In genomic region chr13:9276856-9277620, GRCm38 (mm10) we compare ENCODE assay signal across 8 mouse cellular contexts. TPM values are rescaled to one million over a fixed set of nuclear protein-coding genes. Genes with fewer than 3 reads are reported as not detected.
DNase-seq lines count a peak whose midpoint lies in the region; ATAC-seq and TF ChIP-seq lines count a peak whose summit lies in the region.

No protein-coding gene starts in this region.

- no peaks in the 10 kb centered on the region for H3K36me3 ChIP-seq in E14TG2a.4 (ENCODE audit: insufficient read depth, low read length)
- no peaks in the 10 kb centered on the region for H3K36me3 ChIP-seq in forebrain, embryonic 11.5 days (ENCODE audit: control insufficient read depth, insufficient read depth, low read length)
- no peaks in the 10 kb centered on the region for H3K36me3 ChIP-seq in heart, embryonic 16.5 days (ENCODE audit: control insufficient read depth, insufficient read depth)
- H3K36me3 ChIP-seq in lung, postnatal 0 days (ENCODE audit: insufficient read depth, low read length): no peaks in the 10 kb centered on the region

- DNase-seq in forebrain, embryonic 11.5 days (ENCODE audit: low spot score): peak; percentile 85
- DNase-seq in layer of hippocampus, postnatal 10 days (ENCODE audit: low spot score in 2 of 2): peak; percentile 63 to 71
- DNase-seq in lung, postnatal 0 days (ENCODE audit: low spot score): peak; percentile 35
- DNase-seq in ovary, postnatal 36 days (ENCODE audit: low spot score): peak; percentile 63
- peak; percentile 54 for DNase-seq in urinary bladder, postnatal 25 days (ENCODE audit: low spot score)

- peak overlapping the region; percentile 88 for H3K4me3 ChIP-seq in E14TG2a.4 (replicated peaks; ENCODE audit: low read length)
- peak overlapping the region; percentile 67 for H3K4me3 ChIP-seq in bone marrow, adult 2 months (replicated peaks; ENCODE audit: control insufficient read depth, low read depth, low read length)
- H3K4me3 ChIP-seq in forebrain, embryonic 11.5 days (ENCODE audit: low read depth, low read length): peak overlapping the region; percentile 84
- peak overlapping the region; percentile 96 for H3K4me3 ChIP-seq in heart, embryonic 16.5 days (ENCODE audit: low read length)
- peak overlapping the region; percentile 91 for H3K4me3 ChIP-seq in lung, postnatal 0 days (ENCODE audit: low read depth, low read length)

- peaks cover 25% of the 10 kb centered on the region for H3K27me3 ChIP-seq in E14TG2a.4 (ENCODE audit: insufficient read depth, low read length)
- H3K27me3 ChIP-seq in forebrain, embryonic 11.5 days (ENCODE audit: control insufficient read depth, insufficient read depth, low read length): no peaks in the 10 kb centered on the region
- H3K27me3 ChIP-seq in heart, embryonic 16.5 days (ENCODE audit: control insufficient read depth, insufficient read depth, low read length): no peaks in the 10 kb centered on the region
- no peaks in the 10 kb centered on the region for H3K27me3 ChIP-seq in lung, postnatal 0 days (replicated peaks; ENCODE audit: insufficient read depth, low read length)

- ATAC-seq in forebrain, embryonic 11.5 days (replicated peaks; ENCODE audit: low FRiP score): peak; percentile 82
- peak; percentile 78 for ATAC-seq in heart, embryonic 16.5 days (replicated peaks; ENCODE audit: extremely low read depth, insufficient read depth, low FRiP score)
- peak; percentile 65 for ATAC-seq in lung, postnatal 0 days

- peak overlapping the region; percentile 76 for H3K4me2 ChIP-seq in forebrain, embryonic 11.5 days (ENCODE audit: low read depth, low read length, severe bottlenecking)
- H3K4me2 ChIP-seq in heart, embryonic 16.5 days (ENCODE audit: low read depth, low read length): peak overlapping the region; percentile 90
- peak overlapping the region; percentile 83 for H3K4me2 ChIP-seq in lung, postnatal 0 days (replicated peaks; ENCODE audit: low read depth, low read length)

- WGBS in bone marrow, adult 2 months: under 1% methylated on average over 71 of the region's 75 CpGs
- 0% methylated on average over 28 of the region's 75 CpGs for WGBS in forebrain, embryonic 11.5 days
- under 1% methylated on average over 66 of the region's 75 CpGs for WGBS in heart, embryonic 16.5 days
- 3% methylated on average over 30 of the region's 75 CpGs for WGBS in lung, postnatal 0 days

- peaks cover 17% of the 10 kb centered on the region for H3K4me1 ChIP-seq in E14TG2a.4 (replicated peaks; ENCODE audit: low read depth, low read length)
- H3K4me1 ChIP-seq in bone marrow, adult 2 months (ENCODE audit: control insufficient read depth, insufficient read depth, low read length): no peaks in the 10 kb centered on the region
- peaks cover 2% of the 10 kb centered on the region; the same call in 1 of the 2 replicates for H3K4me1 ChIP-seq in forebrain, embryonic 11.5 days (replicated peaks; ENCODE audit: control insufficient read depth, insufficient read depth, low read length)
- H3K4me1 ChIP-seq in heart, embryonic 16.5 days (ENCODE audit: control insufficient read depth, insufficient read depth, low read length): peaks cover 19% of the 10 kb centered on the region
- peaks cover 8% of the 10 kb centered on the region; the same call in 1 of the 2 replicates for H3K4me1 ChIP-seq in lung, postnatal 0 days (ENCODE audit: insufficient read depth, low read depth, low read length)

- no peaks in the 10 kb centered on the region for H3K9me3 ChIP-seq in E14TG2a.4 (ENCODE audit: low read length)
- no peaks in the 10 kb centered on the region for H3K9me3 ChIP-seq in forebrain, embryonic 11.5 days (ENCODE audit: control insufficient read depth, low read length)
- H3K9me3 ChIP-seq in heart, embryonic 16.5 days (replicated peaks; ENCODE audit: control insufficient read depth, low read length): no peaks in the 10 kb centered on the region
- H3K9me3 ChIP-seq in lung, postnatal 0 days (ENCODE audit: low read length): no peaks in the 10 kb centered on the region

- no peak for TF ChIP-seq CTCF in E14TG2a.4 (conservative IDR thresholded peaks at IDR 0.05; ENCODE audit: low read length)
- no peak for TF ChIP-seq CTCF in bone marrow, adult 2 months (IDR thresholded peaks at IDR 0.05; ENCODE audit: control insufficient read depth, insufficient read depth, low read length)
- no peak for TF ChIP-seq CTCF in lung, postnatal 0 days (IDR thresholded peaks at IDR 0.05)

- H3K9ac ChIP-seq in forebrain, embryonic 11.5 days (ENCODE audit: low read length): peak overlapping the region; percentile 95
- peak overlapping the region; percentile 99 for H3K9ac ChIP-seq in heart, embryonic 16.5 days (ENCODE audit: low read length)
- peak overlapping the region; percentile 67 for H3K9ac ChIP-seq in lung, postnatal 0 days (replicated peaks; ENCODE audit: low read depth)

- no peak for TF ChIP-seq EP300 in lung, postnatal 0 days (IDR thresholded peaks at IDR 0.05)

- no peak for TF ChIP-seq POLR2A in bone marrow, adult 2 months (IDR thresholded peaks at IDR 0.05; ENCODE audit: borderline replicate concordance, control insufficient read depth, low read depth, low read length)

- no peak overlapping the region; the same call in 1 of the 2 replicates for H3K27ac ChIP-seq in bone marrow, adult 2 months (ENCODE audit: control insufficient read depth, insufficient read depth, low read depth, low read length, poor library complexity)
- peak overlapping the region; percentile 95 for H3K27ac ChIP-seq in forebrain, embryonic 11.5 days (ENCODE audit: low read depth, low read length)
- H3K27ac ChIP-seq in heart, embryonic 16.5 days (ENCODE audit: low read length): peak overlapping the region; percentile 94
- H3K27ac ChIP-seq in lung, postnatal 0 days (ENCODE audit: low read length): peak overlapping the region; percentile 89

RNA-seq across cellular contexts. Expression of gene Dip2c, which starts 0.7 kb away (rescaled TPM):
- 0.99 and 1.2 TPM in 2 replicates for polyA plus RNA-seq in bone marrow, adult 2 months (2011; ENCODE audit: insufficient read depth, insufficient read length, low replicate concordance, missing spikeins)
- polyA plus RNA-seq in forebrain, embryonic 11.5 days (2014; fragmentation: Nextera tagmentation; extraction: Ambion mirVana): 9.0 and 9.9 TPM in 2 replicates
- 5.6 and 6.8 TPM in 2 replicates for polyA plus RNA-seq in heart, embryonic 16.5 days (2015; fragmentation: Nextera tagmentation; extraction: Ambion mirVana)
- 10 to 100 TPM; 70.4 to 72.8 TPM for total RNA-seq in layer of hippocampus, postnatal 10 days (2021)
- 3.5 and 4.3 TPM in 2 replicates for polyA plus RNA-seq in lung, postnatal 0 days (2015; fragmentation: Nextera tagmentation; extraction: Ambion mirVana)

Comparison
In these comparisons a context has a peak if more than half of its experiments do, and no peak if none do; other contexts are left out.
1. DNase-seq: peak in every context shown above with its lines; median percentile 85 in forebrain, embryonic 11.5 days; 67 in layer of hippocampus, postnatal 10 days; 63 in ovary, postnatal 36 days; 54 in urinary bladder, postnatal 25 days; 35 in lung, postnatal 0 days.